Mouse (Mus musculus) megakaryocyte, embryonic 14.5 days (primary cell): ENCODE data around the gene Orm1. TPM values are rescaled to one million over a fixed set of nuclear protein-coding genes. Genes with fewer than 3 reads are reported as not detected.

ENCODE experiments used
- H3K27me3 ChIP-seq: replicated peaks from 2 replicates; pipeline ENCODE3; 2012; ENCODE audit warnings: inconsistent platforms
- H3K36me3 ChIP-seq: replicated peaks from 2 replicates; pipeline ENCODE3; 2012; ENCODE audit warnings: low read length, inconsistent platforms, mixed read lengths
- H3K4me1 ChIP-seq: 2 replicates; pipeline ENCODE4 v1.6.1; 2012; ENCODE audit warnings: inconsistent platforms
- H3K4me3 ChIP-seq: replicated peaks from 2 replicates; pipeline ENCODE3; 2012; ENCODE audit warnings: moderate library complexity, mild to moderate bottlenecking, inconsistent platforms
- H3K9me3 ChIP-seq: 2 replicates; pipeline ENCODE4 v1.6.1; 2012; ENCODE audit warnings: inconsistent platforms
- FLI1 ChIP-seq: IDR thresholded peaks from 2 replicates; pipeline ENCODE4 v1.6.1; 2012; ENCODE audit warnings: low read length, inconsistent platforms, mixed read lengths
- GATA1 ChIP-seq: IDR thresholded peaks from 3 replicates; pipeline ENCODE4 v1.6.1; 2012; ENCODE audit warnings: mixed read lengths, low read length, inconsistent platforms, borderline replicate concordance
- polyA plus RNA-seq: library from polyadenylated mRNA; stranded (reverse); fragments of >175 nt; gene quantifications from 2 replicates; pipeline ENCODE4 v1.2.3, GENCODE M21; 2012; ENCODE audit warnings: low replicate concordance; ENCODE audit not compliant: insufficient read depth

Gene Orm1
- polyA plus RNA-seq, 1 experiment, result not detected

GRCm38 (mm10) chr4:63348524-63348923 is 4.2 kb downstream of the Orm1 start:
- peaks cover 48% of the 10 kb centered on the region for H3K27me3 ChIP-seq
- H3K4me1 ChIP-seq, result peaks cover 7% of the 10 kb centered on the region
- TF ChIP-seq FLI1 (no peak), GATA1 (no peak)
- no peaks in the 10 kb centered on the region for H3K36me3 ChIP-seq
- H3K4me3 ChIP-seq, result no peak overlapping the region
- no peaks in the 10 kb centered on the region for H3K9me3 ChIP-seq

GRCm38 (mm10) chr4:63355877-63356665 is 11.7 kb downstream of the Orm1 start, which contains the start of gene Orm3:
Gene Orm3, plus strand, starts transcription at chr4:63356162.
- Histone ChIP-seq H3K9me3 (no peaks in the 10 kb centered on the region), H3K4me1 (peaks cover 29% of the 10 kb centered on the region), H3K4me3 (no peak within 1 kb of the TSS), H3K36me3 (no peaks in the 10 kb centered on the region), H3K27me3 (peaks cover 43% of the 10 kb centered on the region)
- TF ChIP-seq GATA1 (no peak), FLI1 (no peak)

GRCm38 (mm10) chr4:63356981-63357570 is 12.7 kb downstream of the Orm1 start:
- peaks cover 29% of the 10 kb centered on the region for H3K4me1 ChIP-seq
- no peak overlapping the region for H3K4me3 ChIP-seq
- H3K36me3 ChIP-seq, result no peaks in the 10 kb centered on the region
- H3K27me3 ChIP-seq, result peaks cover 40% of the 10 kb centered on the region
- no peaks in the 10 kb centered on the region for H3K9me3 ChIP-seq
- TF ChIP-seq GATA1, result no peak
- TF ChIP-seq FLI1, result no peak

GRCm38 (mm10) chr4:63359861-63360260 is 15.5 kb downstream of the Orm1 start:
- no peaks in the 10 kb centered on the region for H3K36me3 ChIP-seq
- H3K4me1 ChIP-seq, result peaks cover 22% of the 10 kb centered on the region
- TF ChIP-seq GATA1 (no peak), FLI1 (no peak)
- no peaks in the 10 kb centered on the region for H3K9me3 ChIP-seq
- peaks cover 36% of the 10 kb centered on the region for H3K27me3 ChIP-seq
- no peak overlapping the region for H3K4me3 ChIP-seq

- peaks cover 30% of the 10 kb centered on the region for H3K27me3 ChIP-seq
- TF ChIP-seq FLI1 (no peak), GATA1 (no peak)
- no peaks in the 10 kb centered on the region for H3K36me3 ChIP-seq
- H3K9me3 ChIP-seq, result no peaks in the 10 kb centered on the region
- H3K4me1 ChIP-seq, result peaks cover 2% of the 10 kb centered on the region
- H3K4me3 ChIP-seq, result no peak within 1 kb of the TSS
These were observed 17.8 kb downstream of the Orm1 start, which contains the start of gene Orm2 for GRCm38 (mm10) chr4:63362150-63362549. Gene Orm2, plus strand, starts transcription at chr4:63362449.

GRCm38 (mm10) chr4:63368577-63368976 is 24.2 kb downstream of the Orm1 start:
- H3K27me3 ChIP-seq, result peaks cover 6% of the 10 kb centered on the region
- peaks cover 42% of the 10 kb centered on the region for H3K36me3 ChIP-seq
- TF ChIP-seq GATA1 (no peak), FLI1 (no peak)
- no peaks in the 10 kb centered on the region for H3K9me3 ChIP-seq
- 0 out of 2 replicates have a peak, but pooled peaks cover 3% of the 10 kb centered on the region for H3K4me1 ChIP-seq
- H3K4me3 ChIP-seq, result no peak overlapping the region

- Histone ChIP-seq H3K9me3 (no peaks in the 10 kb centered on the region), H3K27me3 (peaks cover 3% of the 10 kb centered on the region), H3K4me3 (no peak overlapping the region), H3K4me1 (0 out of 2 replicates have a peak, but pooled peaks cover 3% of the 10 kb centered on the region), H3K36me3 (peaks cover 61% of the 10 kb centered on the region)
- TF ChIP-seq FLI1 (no peak), GATA1 (no peak)
These were observed 26.5 kb downstream of the Orm1 start for GRCm38 (mm10) chr4:63370897-63371296.

GRCm38 (mm10) chr4:63371890-63372289 is 27.5 kb downstream of the Orm1 start:
- Histone ChIP-seq H3K4me3 (no peak overlapping the region), H3K9me3 (no peaks in the 10 kb centered on the region), H3K36me3 (peaks cover 69% of the 10 kb centered on the region), H3K27me3 (peaks cover 2% of the 10 kb centered on the region), H3K4me1 (0 out of 2 replicates have a peak, but pooled peaks cover 3% of the 10 kb centered on the region)
- TF ChIP-seq GATA1 (no peak), FLI1 (no peak)

- TF ChIP-seq GATA1 (no peak), FLI1 (no peak)
- H3K27me3 ChIP-seq, result peaks cover 2% of the 10 kb centered on the region
- H3K4me1 ChIP-seq, result peaks cover 4% of the 10 kb centered on the region; the same call in 1 of the 2 replicates
- no peak overlapping the region for H3K4me3 ChIP-seq
- H3K9me3 ChIP-seq, result no peaks in the 10 kb centered on the region
- H3K36me3 ChIP-seq, result peaks cover 75% of the 10 kb centered on the region
These were observed 29.0 kb downstream of the Orm1 start for GRCm38 (mm10) chr4:63373404-63373803.

GRCm38 (mm10) chr4:63374331-63374730 is 30.0 kb downstream of the Orm1 start:
- Histone ChIP-seq H3K36me3 (peaks cover 79% of the 10 kb centered on the region), H3K27me3 (peaks cover 2% of the 10 kb centered on the region), H3K4me3 (no peak overlapping the region), H3K4me1 (peaks cover 9% of the 10 kb centered on the region), H3K9me3 (no peaks in the 10 kb centered on the region)
- TF ChIP-seq FLI1 (no peak), GATA1 (no peak)
